Mouse (Mus musculus) midbrain, embryonic 15.5 days (tissue): ENCODE measurements at regions not wholly inside any gene's neighbourhood (a gene's known extent, or its start where the extent isn't known, plus 50 kb on each side); places are given as distances from the start of the nearest gene placed in this dataset.

Experiments used
- ATAC-seq: fragments of 200-750 bp; cut with Nextera tagmentation; replicated peaks from 2 replicates; pipeline ENCODE4 v1.8.0; 2017; ENCODE audit warnings: moderate TSS enrichment
- H3K27ac ChIP-seq: fragments of 300-500 bp; sonication (generic); 2 replicates; pipeline ENCODE4 v1.5.1; 2015; ENCODE audit warnings: mild to moderate bottlenecking, inconsistent platforms
- H3K27me3 ChIP-seq: fragments of 300-500 bp; sonication (generic); replicated peaks from 2 replicates; pipeline ENCODE4 v1.6.1; 2015; ENCODE audit warnings: inconsistent platforms
- H3K36me3 ChIP-seq: fragments of 300-500 bp; sonication (generic); replicated peaks from 2 replicates; pipeline ENCODE4 v1.6.1; 2015; ENCODE audit warnings: inconsistent platforms
- H3K4me1 ChIP-seq: fragments of 300-500 bp; sonication (generic); 2 replicates; pipeline ENCODE4 v1.6.1; 2015; ENCODE audit warnings: inconsistent platforms
- H3K4me2 ChIP-seq: fragments of 300-500 bp; sonication (generic); 2 replicates; pipeline ENCODE4 v1.6.1; 2015; ENCODE audit warnings: inconsistent platforms, mild to moderate bottlenecking, moderate library complexity
- H3K4me3 ChIP-seq: fragments of 300-500 bp; sonication (generic); 2 replicates; pipeline ENCODE4 v1.5.1; 2015; ENCODE audit warnings: mild to moderate bottlenecking, inconsistent platforms
- H3K9ac ChIP-seq: fragments of 300-500 bp; sonication (generic); 2 replicates; pipeline ENCODE4 v1.6.1; 2015; ENCODE audit warnings: mild to moderate bottlenecking, inconsistent platforms
- H3K9me3 ChIP-seq: fragments of 300-500 bp; sonication (generic); 2 replicates; pipeline ENCODE4 v1.6.1; 2016; ENCODE audit warnings: inconsistent platforms
- WGBS: fragments of 180-500 bp; shearing (Covaris S2); methylation state at CpG from one replicate; pipeline ENCODE4 v1.1.7; 2015; ENCODE audit warnings: mixed read lengths; 5-methylcytosine and 5-hydroxymethylcytosine counted together

GRCm38 (mm10) chr1:75873911-75874310 lies 327.8 kb downstream of the Slc4a3 start:
- no peak overlapping the region for H3K9ac ChIP-seq
- no peaks in the 10 kb centered on the region for H3K9me3 ChIP-seq
- H3K4me2 ChIP-seq: no peak overlapping the region
- ATAC-seq: no peak
- no peak overlapping the region for H3K27ac ChIP-seq
- no peak overlapping the region for H3K4me3 ChIP-seq
- WGBS: 87% methylated on average over 6 of the region's 6 CpGs
- H3K27me3 ChIP-seq: no peaks in the 10 kb centered on the region
- H3K36me3 ChIP-seq: no peaks in the 10 kb centered on the region
- H3K4me1 ChIP-seq: no peaks in the 10 kb centered on the region

GRCm38 (mm10) chr1:75877209-75877608 lies 331.1 kb downstream of the Slc4a3 start:
- Histone ChIP-seq H3K4me1 (no peaks in the 10 kb centered on the region), H3K9ac (no peak overlapping the region), H3K27me3 (no peaks in the 10 kb centered on the region), H3K9me3 (no peaks in the 10 kb centered on the region), H3K27ac (no peak overlapping the region), H3K4me2 (no peak overlapping the region), H3K36me3 (no peaks in the 10 kb centered on the region), H3K4me3 (no peak overlapping the region)
- ATAC-seq: no peak
- 77% methylated on average over 5 of the region's 5 CpGs for WGBS

GRCm38 (mm10) chr1:75885632-75886031 lies 339.6 kb downstream of the Slc4a3 start:
- Histone ChIP-seq H3K4me2 (no peak overlapping the region), H3K4me1 (peaks cover 6% of the 10 kb centered on the region), H3K4me3 (no peak overlapping the region), H3K27ac (no peak overlapping the region), H3K9me3 (no peaks in the 10 kb centered on the region), H3K27me3 (no peaks in the 10 kb centered on the region), H3K36me3 (no peaks in the 10 kb centered on the region), H3K9ac (no peak overlapping the region)
- 68% methylated on average over 7 of the region's 7 CpGs for WGBS
- no peak for ATAC-seq

- Histone ChIP-seq H3K4me2 (no peak overlapping the region), H3K36me3 (no peaks in the 10 kb centered on the region), H3K9ac (no peak overlapping the region), H3K27me3 (no peaks in the 10 kb centered on the region), H3K9me3 (no peaks in the 10 kb centered on the region), H3K4me3 (no peak overlapping the region), H3K27ac (no peak overlapping the region), H3K4me1 (peaks cover 6% of the 10 kb centered on the region)
- no peak for ATAC-seq
- WGBS: 9% methylated on average over 9 of the region's 9 CpGs
These were observed 342.6 kb downstream of the Slc4a3 start for GRCm38 (mm10) chr1:75888499-75889208.

GRCm38 (mm10) chr1:75889847-75890591 lies 344.0 kb downstream of the Slc4a3 start:
- Histone ChIP-seq H3K27me3 (no peaks in the 10 kb centered on the region), H3K4me2 (no peak overlapping the region), H3K4me1 (peaks cover 6% of the 10 kb centered on the region), H3K4me3 (no peak overlapping the region), H3K27ac (no peak overlapping the region), H3K9ac (no peak overlapping the region), H3K9me3 (no peaks in the 10 kb centered on the region), H3K36me3 (no peaks in the 10 kb centered on the region)
- 79% methylated on average over 4 of the region's 4 CpGs for WGBS
- ATAC-seq: no peak

- Histone ChIP-seq H3K9me3 (no peaks in the 10 kb centered on the region), H3K9ac (no peak overlapping the region), H3K27ac (no peak overlapping the region), H3K4me2 (no peak overlapping the region), H3K4me1 (peaks cover 6% of the 10 kb centered on the region), H3K4me3 (no peak overlapping the region), H3K36me3 (no peaks in the 10 kb centered on the region), H3K27me3 (no peaks in the 10 kb centered on the region)
- WGBS: 67% methylated on average over 10 of the region's 10 CpGs
- ATAC-seq: no peak
These were observed 344.7 kb downstream of the Slc4a3 start for GRCm38 (mm10) chr1:75890636-75891276.

- 100% methylated on average over 1 of the region's 1 CpGs for WGBS
- ATAC-seq: no peak
- H3K36me3 ChIP-seq: no peaks in the 10 kb centered on the region
These were observed 349.5 kb downstream of the Slc4a3 start for GRCm38 (mm10) chr1:75895550-75895949.

GRCm38 (mm10) chr1:75901146-75901545 lies 355.1 kb downstream of the Slc4a3 start:
- no peaks in the 10 kb centered on the region for H3K27me3 ChIP-seq
- no peak overlapping the region for H3K9ac ChIP-seq
- 10% methylated on average over 1 of the region's 1 CpGs for WGBS
- ATAC-seq: peak; percentile 54
- peaks cover 10% of the 10 kb centered on the region for H3K4me1 ChIP-seq
- no peak overlapping the region for H3K4me2 ChIP-seq
- no peak overlapping the region for H3K27ac ChIP-seq
- H3K4me3 ChIP-seq: no peak overlapping the region
- no peaks in the 10 kb centered on the region for H3K36me3 ChIP-seq
- H3K9me3 ChIP-seq: no peaks in the 10 kb centered on the region

More at GRCm38 (mm10) chr1:75895550-75895949, 349.5 kb downstream of the Slc4a3 start:
- no peak overlapping the region for H3K4me3 ChIP-seq
- no peak overlapping the region for H3K27ac ChIP-seq
- no peak overlapping the region for H3K4me2 ChIP-seq
- no peaks in the 10 kb centered on the region for H3K9me3 ChIP-seq
- no peak overlapping the region for H3K9ac ChIP-seq
- no peaks in the 10 kb centered on the region for H3K4me1 ChIP-seq
- no peaks in the 10 kb centered on the region for H3K27me3 ChIP-seq

GRCm38 (mm10) chr1:75905699-75906470 lies 359.8 kb downstream of the Slc4a3 start:
- Histone ChIP-seq H3K36me3 (no peaks in the 10 kb centered on the region), H3K4me1 (peaks cover 13% of the 10 kb centered on the region), H3K27ac (peak overlapping the region; percentile 36; the same call in 1 of the 2 replicates), H3K9me3 (no peaks in the 10 kb centered on the region), H3K9ac (no peak overlapping the region), H3K27me3 (no peaks in the 10 kb centered on the region), H3K4me3 (no peak overlapping the region), H3K4me2 (no peak overlapping the region)
- peak; percentile 67 for ATAC-seq
- 34% methylated on average over 9 of the region's 9 CpGs for WGBS

GRCm38 (mm10) chr1:75915311-75915710 lies 369.2 kb downstream of the Slc4a3 start:
- Histone ChIP-seq H3K4me3 (no peak overlapping the region), H3K27me3 (no peaks in the 10 kb centered on the region), H3K4me1 (no peaks in the 10 kb centered on the region), H3K27ac (no peak overlapping the region), H3K4me2 (no peak overlapping the region), H3K36me3 (no peaks in the 10 kb centered on the region), H3K9me3 (no peaks in the 10 kb centered on the region), H3K9ac (no peak overlapping the region)
- ATAC-seq: no peak
- 78% methylated on average over 2 of the region's 2 CpGs for WGBS

- no peak for ATAC-seq
- Histone ChIP-seq H3K9me3 (no peaks in the 10 kb centered on the region), H3K4me1 (no peaks in the 10 kb centered on the region), H3K4me2 (no peak overlapping the region), H3K27ac (no peak overlapping the region), H3K27me3 (no peaks in the 10 kb centered on the region), H3K9ac (no peak overlapping the region), H3K4me3 (no peak overlapping the region), H3K36me3 (no peaks in the 10 kb centered on the region)
- WGBS: 58% methylated on average over 2 of the region's 2 CpGs
These were observed 370.1 kb downstream of the Slc4a3 start for GRCm38 (mm10) chr1:75916181-75916580.

GRCm38 (mm10) chr1:75919134-75919533 lies 373.1 kb downstream of the Slc4a3 start:
- H3K9ac ChIP-seq: no peak overlapping the region
- H3K4me2 ChIP-seq: no peak overlapping the region
- H3K4me3 ChIP-seq: no peak overlapping the region
- no peaks in the 10 kb centered on the region for H3K4me1 ChIP-seq
- H3K27ac ChIP-seq: no peak overlapping the region
- WGBS: 68% methylated on average over 2 of the region's 2 CpGs
- no peak for ATAC-seq
- no peaks in the 10 kb centered on the region for H3K9me3 ChIP-seq
- no peaks in the 10 kb centered on the region for H3K36me3 ChIP-seq
- H3K27me3 ChIP-seq: 0 out of 2 replicates have a peak, but pooled peaks cover under 1% of the 10 kb centered on the region
